Mouse (Mus musculus) erythroblast, embryonic 14.5 days (primary cell): ENCODE data around the gene Lhfpl3.

Experiments
- GATA1 ChIP-seq: IDR thresholded peaks from 2 replicates; pipeline ENCODE4 v1.6.1; 2012; ENCODE audit warnings: low read length, inconsistent platforms, mixed read lengths
- TAL1 ChIP-seq: IDR thresholded peaks from 3 replicates; pipeline ENCODE4 v1.6.1; 2012; ENCODE audit warnings: low read length, inconsistent platforms, mixed read lengths

- TF ChIP-seq TAL1 (no peak), GATA1 (no peak)
These were observed 180.3 kb downstream of the Lhfpl3 start for GRCm38 (mm10) chr5:22926171-22926570.
